Mouse (Mus musculus): ENCODE results near the gene Gm26920.

DNA sequence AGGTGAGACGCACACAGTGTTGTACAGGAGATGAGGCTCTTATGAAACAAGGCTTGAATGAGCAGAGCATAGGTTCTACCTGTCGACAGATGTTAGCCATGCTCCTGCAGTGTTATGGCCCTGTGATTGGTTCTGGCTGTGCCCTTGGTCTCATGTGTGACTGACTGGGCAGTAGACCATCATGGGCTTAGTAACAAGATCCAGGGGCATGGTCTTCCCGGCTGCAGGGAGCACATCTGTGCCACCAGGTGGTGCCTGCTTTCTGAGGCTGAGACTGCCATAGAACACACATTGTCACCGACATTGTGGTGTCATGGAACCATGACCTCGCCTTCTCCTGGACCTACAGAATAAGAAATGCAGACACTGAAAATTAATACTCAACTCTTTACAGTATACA is 64.9 kb downstream of the Gm26920 start:
- no peak for TF ChIP-seq POLR2A (IDR thresholded peaks at IDR 0.05; ENCODE audit: borderline replicate concordance, extremely low read depth, low read depth, low read length)
- TF ChIP-seq CTCF (IDR thresholded peaks at IDR 0.05; ENCODE audit: insufficient read depth, low read length), result no peak

Measured in lung, adult 2 months (tissue).